Comparison of ENCODE assay signal across 9 mouse cellular contexts in genomic region chr5:4484780-4485179, GRCm38 (mm10).
DNase-seq lines count a peak whose midpoint lies in the region; ATAC-seq and TF ChIP-seq lines count a peak whose summit lies in the region.
"Had no signal": no experiment of that assay in that cellular context is flagged by ENCODE, and none has a peak within 500 bp of the region (broad histone marks: within the 10 kb centered on the region; RNA-seq: fewer than 3 reads in every experiment).

No protein-coding gene starts in this region.

- no peak for ATAC-seq in cerebellum, adult (ENCODE audit: insufficient number of reproducible peaks, low FRiP score, low TSS enrichment)
- peak; percentile 16; the same call in 1 of the 2 replicates for ATAC-seq in forebrain, postnatal 0 days
- ATAC-seq in midbrain, embryonic 11.5 days (ENCODE audit: low FRiP score) = peak; percentile 65
- no peak for ATAC-seq in CD4-positive, CD25-positive, alpha-beta regulatory T cell, adult 4 months

- WGBS in forebrain, postnatal 0 days = 4% methylated on average over 6 of the region's 6 CpGs
- 25% methylated on average over 6 of the region's 6 CpGs for WGBS in midbrain, embryonic 11.5 days

- TF ChIP-seq CTCF in forebrain, postnatal 0 days (IDR thresholded peaks at IDR 0.05; ENCODE audit: low read depth) = no peak
- no peak for TF ChIP-seq CTCF in gastrocnemius, adult 2 months (IDR thresholded peaks at IDR 0.05)

- no peaks in the 10 kb centered on the region for H3K9me3 ChIP-seq in forebrain, postnatal 0 days (ENCODE audit: low read length)
- H3K9me3 ChIP-seq in midbrain, embryonic 11.5 days (ENCODE audit: control insufficient read depth, low read length) = no peaks in the 10 kb centered on the region

- H3K9ac ChIP-seq in forebrain, postnatal 0 days = no peak overlapping the region
- H3K9ac ChIP-seq in midbrain, embryonic 11.5 days (ENCODE audit: low read length) = no peak overlapping the region

- peak; percentile 41 to 57 for DNase-seq in cerebellum, postnatal 10 days
- DNase-seq in embryo, embryonic 10 days (ENCODE audit: low spot score) = peak; percentile 32
- no peak for DNase-seq in forebrain, postnatal 0 days
- peak; percentile 85 for DNase-seq in midbrain, embryonic 11.5 days (ENCODE audit: low spot score, missing footprints)
- no peak for DNase-seq in gastrocnemius, adult 2 months
- DNase-seq in layer of hippocampus, postnatal 10 days (ENCODE audit: low spot score in 2 of 2) = no peak

- peak overlapping the region; percentile 51 for H3K27ac ChIP-seq in forebrain, postnatal 0 days (ENCODE audit: low read depth, low read length)
- no peak overlapping the region for H3K27ac ChIP-seq in midbrain, embryonic 11.5 days (ENCODE audit: low read depth, low read length)
- no peak overlapping the region for H3K27ac ChIP-seq in gastrocnemius, adult 2 months

- H3K4me2 ChIP-seq in forebrain, postnatal 0 days (ENCODE audit: low read depth) = no peak overlapping the region
- H3K4me2 ChIP-seq in midbrain, embryonic 11.5 days = no peak overlapping the region

- H3K4me3 ChIP-seq in forebrain, postnatal 0 days (ENCODE audit: low read depth, low read length) = no peak overlapping the region
- no peak overlapping the region for H3K4me3 ChIP-seq in midbrain, embryonic 11.5 days (ENCODE audit: low read depth, low read length)
- no peak overlapping the region for H3K4me3 ChIP-seq in gastrocnemius, adult 2 months

- no peaks in the 10 kb centered on the region for H3K27me3 ChIP-seq in forebrain, postnatal 0 days (ENCODE audit: insufficient read depth, low read length)
- H3K27me3 ChIP-seq in midbrain, embryonic 11.5 days (ENCODE audit: control insufficient read depth, insufficient read depth, low read length) = no peaks in the 10 kb centered on the region
- H3K27me3 ChIP-seq: megakaryocyte, embryonic 14.5 days had no signal

- H3K4me1 ChIP-seq in forebrain, postnatal 0 days (ENCODE audit: insufficient read depth) = peaks cover 15% of the 10 kb centered on the region; the same call in 1 of the 2 replicates
- peaks cover 12% of the 10 kb centered on the region for H3K4me1 ChIP-seq in midbrain, embryonic 11.5 days (ENCODE audit: control insufficient read depth, insufficient read depth, low read length)
- H3K4me1 ChIP-seq: megakaryocyte, embryonic 14.5 days had no signal

- intact Hi-C loops in gastrocnemius, adult 2 months (cut with DNase I) = no loop called here

- H3K36me3 ChIP-seq in forebrain, postnatal 0 days (ENCODE audit: insufficient read depth) = no peaks in the 10 kb centered on the region
- no peaks in the 10 kb centered on the region for H3K36me3 ChIP-seq in midbrain, embryonic 11.5 days (ENCODE audit: control insufficient read depth, insufficient read depth, low read length)

Comparison
In these comparisons a context has a peak if more than half of its experiments do, and no peak if none do; other contexts are left out.
1. DNase-seq: peak in cerebellum, postnatal 10 days (2 of 2), embryo, embryonic 10 days (single experiment) and midbrain, embryonic 11.5 days (single experiment); none in forebrain, postnatal 0 days (single experiment), gastrocnemius, adult 2 months (single experiment) and layer of hippocampus, postnatal 10 days (0 of 2).
2. ATAC-seq: peak in forebrain, postnatal 0 days (single experiment) and midbrain, embryonic 11.5 days (single experiment); none in cerebellum, adult (single experiment) and CD4-positive, CD25-positive, alpha-beta regulatory T cell, adult 4 months (single experiment).